8 mouse cellular contexts compared by ENCODE assay signal in the genomic region with DNA sequence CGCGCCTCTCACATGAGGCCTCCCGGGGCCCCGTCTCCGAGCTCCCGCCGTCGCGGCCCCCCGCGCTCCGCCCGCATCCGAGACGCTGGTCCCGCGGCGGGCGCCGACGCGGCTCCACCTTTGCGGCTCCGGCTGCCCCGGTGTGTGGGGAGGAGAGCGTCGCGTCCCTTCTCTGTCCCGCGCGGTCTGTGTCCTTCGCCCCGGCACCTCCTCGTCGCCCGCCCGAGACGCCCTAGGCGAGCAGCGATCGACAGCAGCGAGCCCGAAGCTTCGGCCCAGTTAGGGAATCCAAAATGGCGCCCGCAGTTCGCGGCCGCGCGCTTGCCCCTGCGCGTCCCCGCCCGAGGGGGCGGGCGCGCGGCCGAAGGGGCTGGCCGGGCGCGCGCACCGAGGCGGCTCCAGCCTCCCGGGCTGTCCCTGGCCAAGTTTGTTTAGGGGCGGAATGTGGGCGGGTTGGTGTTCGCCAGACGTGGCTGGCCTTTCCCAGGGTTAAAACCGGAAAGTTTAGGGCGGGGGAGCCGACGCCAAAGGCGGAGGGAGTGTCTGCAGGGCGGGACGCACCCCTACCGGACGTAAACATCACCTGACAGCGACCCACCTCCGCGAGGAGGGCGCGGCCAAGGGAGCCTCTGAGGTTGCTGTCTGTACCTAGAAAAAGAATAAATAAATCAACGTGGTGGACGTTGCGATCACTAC. TPM values are rescaled to one million over a fixed set of nuclear protein-coding genes. Genes with fewer than 3 reads are reported as not detected.
DNase-seq lines count a peak whose midpoint lies in the region; ATAC-seq lines count a peak whose summit lies in the region.

A gene (minus strand): TSS at position 329 of the 696 bp plus-strand sequence.

- peak within 1 kb of the TSS; percentile 99 for H3K9ac ChIP-seq in kidney, embryonic 15.5 days

- DNase-seq in B cell, adult 2 months, result peak; percentile 93 to 95
- DNase-seq in brain, adult 2 months (ENCODE audit: low read depth, low spot score), result peak; percentile 96
- DNase-seq in heart, embryonic 10.5 days (ENCODE audit: low spot score), result peak; percentile 96
- peak; percentile 93 for DNase-seq in liver
- peak; percentile 85 to 92 for DNase-seq in spleen, postnatal 4 days (ENCODE audit: low spot score in 2 of 2)

- no peaks in the 10 kb centered on the region for H3K27me3 ChIP-seq in heart, embryonic 10.5 days (ENCODE audit: insufficient read depth, poor library complexity, severe bottlenecking)
- no peaks in the 10 kb centered on the region for H3K27me3 ChIP-seq in kidney, embryonic 15.5 days

- peak; percentile 95 for ATAC-seq in erythroblast, adult 5-6 weeks (replicated peaks; ENCODE audit: low FRiP score, poor library complexity, severe bottlenecking)
- peak; percentile 95 for ATAC-seq in kidney, embryonic 15.5 days (replicated peaks; ENCODE audit: low FRiP score)
- peak; percentile 84 for ATAC-seq in monocyte, adult 5-6 weeks (replicated peaks; ENCODE audit: insufficient number of reproducible peaks, low FRiP score, low TSS enrichment, poor library complexity, severe bottlenecking)

- H3K36me3 ChIP-seq in heart, embryonic 10.5 days, result peaks cover 14% of the 10 kb centered on the region
- H3K36me3 ChIP-seq in kidney, embryonic 15.5 days, result peaks cover 19% of the 10 kb centered on the region

- peak within 1 kb of the TSS; percentile 66 for H3K4me2 ChIP-seq in kidney, embryonic 15.5 days

- peak within 1 kb of the TSS; percentile 100 for H3K27ac ChIP-seq in heart, embryonic 10.5 days
- H3K27ac ChIP-seq in kidney, embryonic 15.5 days, result peak within 1 kb of the TSS; percentile 99

- peaks cover 8% of the 10 kb centered on the region; the same call in 1 of the 2 replicates for H3K4me1 ChIP-seq in heart, embryonic 10.5 days
- peaks cover 16% of the 10 kb centered on the region for H3K4me1 ChIP-seq in kidney, embryonic 15.5 days

- peak within 1 kb of the TSS; percentile 89 for H3K4me3 ChIP-seq in heart, embryonic 10.5 days
- H3K4me3 ChIP-seq in kidney, embryonic 15.5 days (replicated peaks), result peak within 1 kb of the TSS; percentile 97

- under 1% methylated on average over 88 of the region's 88 CpGs for WGBS in heart, embryonic 10.5 days
- WGBS in kidney, embryonic 15.5 days, result under 1% methylated on average over 86 of the region's 88 CpGs

- no peaks in the 10 kb centered on the region for H3K9me3 ChIP-seq in heart, embryonic 10.5 days
- H3K9me3 ChIP-seq in kidney, embryonic 15.5 days (replicated peaks), result no peaks in the 10 kb centered on the region

RNA-seq across cellular contexts. Expression of the gene that starts here (rescaled TPM):
- 79.2 and 116 TPM in 2 replicates for total RNA-seq in erythroblast, adult 5-6 weeks (2015; ENCODE audit: low replicate concordance)
- 239 and 296 TPM in 2 replicates for total RNA-seq in erythroblast, adult 5-6 weeks (2017; ENCODE audit: low replicate concordance)
- polyA plus RNA-seq in heart, embryonic 10.5 days (2016; fragmentation: Nextera tagmentation; extraction: Ambion mirVana), result 18.4 TPM in 2 replicates
- polyA plus RNA-seq in kidney, embryonic 15.5 days (2015; fragmentation: Nextera tagmentation; extraction: Ambion mirVana), result 22.8 and 23.9 TPM in 2 replicates
- 179 to 209 TPM (median 190 TPM) in 3 replicates for total RNA-seq in monocyte, adult 5-6 weeks (2017)

Comparison
In these comparisons a context has a peak if more than half of its experiments do, and no peak if none do; other contexts are left out.
1. Peak in every context shown above with its lines: DNase-seq, ATAC-seq, H3K4me3 ChIP-seq and H3K27ac ChIP-seq.